Mouse (Mus musculus) urinary bladder, adult 18-20 months (tissue): Measurements from ENCODE around the gene Scn3a.

Experiments
- DNase-seq, 2 experiments: peaks; one replicate each; pipeline ENCODE4 v3.0.0; 2022; ENCODE audit warnings: low spot score in 2 of 2, mixed read lengths in 2 of 2

The Scn3a gene

DNA sequence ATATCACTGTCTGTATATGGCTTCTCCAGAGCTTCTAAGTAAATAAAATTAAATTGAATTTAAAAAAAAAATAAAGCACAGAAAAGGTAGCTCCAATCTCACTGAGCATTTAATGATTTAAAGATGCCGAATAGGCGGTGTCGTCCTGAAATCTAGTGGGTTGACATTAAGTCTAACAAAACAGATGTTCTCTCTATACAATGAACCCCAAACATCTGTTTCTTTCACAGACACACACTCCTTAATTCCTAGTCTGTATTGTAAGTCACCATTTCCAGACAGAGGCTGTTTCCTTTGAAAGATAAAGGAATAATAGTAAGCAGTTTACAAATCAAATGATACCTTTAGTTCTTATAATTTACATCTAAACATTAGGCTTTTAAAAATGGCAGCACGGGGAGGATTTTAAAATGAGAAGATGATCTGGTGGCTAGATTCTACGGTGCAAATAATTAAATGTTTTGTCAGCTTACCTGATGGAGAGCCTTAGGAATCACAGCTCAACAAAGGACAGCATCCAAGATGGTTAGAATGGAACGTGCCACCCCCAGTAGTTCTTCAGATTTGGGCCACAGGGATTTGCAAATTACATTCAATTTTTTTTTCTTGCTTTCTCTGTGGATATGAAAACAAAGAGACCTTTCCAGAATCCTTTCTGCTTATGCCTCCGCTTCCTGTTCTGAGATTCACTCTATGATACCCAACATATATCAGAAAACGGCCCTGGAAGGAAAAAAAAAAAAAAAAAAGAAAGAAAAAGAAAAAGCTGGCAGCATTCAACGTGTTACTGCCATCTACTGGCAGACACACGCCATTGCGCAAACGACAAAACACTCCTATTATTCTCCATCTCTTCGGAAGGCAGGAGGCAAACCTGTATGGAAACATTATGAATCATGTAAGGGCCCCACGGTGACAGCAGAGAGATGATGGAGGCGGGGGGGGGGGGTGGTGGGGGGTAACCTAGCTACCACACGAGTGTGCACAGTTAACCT, at the start of gene Scn3a:
TSS of gene Scn3a (minus strand) at position 835 of the 995 bp plus-strand sequence.
- DNase-seq: peak in 1 of 2 experiments; percentile 8

DNA sequence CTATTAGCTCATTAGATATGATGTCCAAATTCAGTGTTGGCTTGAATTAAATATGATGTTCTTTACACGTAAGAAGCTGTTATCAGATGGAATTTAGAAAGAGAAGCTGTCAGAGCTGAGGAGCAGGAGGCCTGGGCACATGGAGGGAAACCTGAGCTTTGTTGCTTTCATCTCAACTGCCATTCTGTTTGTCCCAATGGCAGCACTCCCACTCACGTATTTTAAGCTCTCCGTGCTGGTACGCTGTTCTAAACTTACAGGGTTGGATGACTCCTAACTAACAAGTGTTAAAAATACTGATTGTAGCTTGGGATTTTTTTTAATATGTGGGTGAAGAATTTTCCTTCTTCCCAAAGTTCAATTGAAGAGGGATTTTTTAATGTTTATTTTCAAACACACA, 44.5 kb upstream of the Scn3a start:
- no peak for DNase-seq

DNA sequence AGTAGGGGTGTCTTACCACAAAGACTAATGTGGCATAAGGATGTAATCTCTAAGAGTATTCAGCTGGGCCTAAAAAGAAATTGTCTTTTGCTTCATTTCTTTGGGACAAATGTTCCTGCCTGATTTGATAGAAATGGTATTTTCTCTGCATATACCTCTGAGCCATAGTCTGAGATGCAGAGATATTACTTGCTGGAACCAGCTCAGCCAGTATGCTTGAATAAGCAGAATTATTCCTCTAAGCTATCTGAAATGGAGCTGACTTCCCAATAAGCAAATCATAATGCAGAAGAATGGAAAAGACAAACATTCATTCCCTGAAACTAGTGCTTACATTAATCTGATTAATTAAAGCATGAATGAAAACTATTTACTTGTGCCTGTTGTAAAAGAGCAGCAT, 40.4 kb upstream of the Scn3a start:
- DNase-seq: no peak

DNA sequence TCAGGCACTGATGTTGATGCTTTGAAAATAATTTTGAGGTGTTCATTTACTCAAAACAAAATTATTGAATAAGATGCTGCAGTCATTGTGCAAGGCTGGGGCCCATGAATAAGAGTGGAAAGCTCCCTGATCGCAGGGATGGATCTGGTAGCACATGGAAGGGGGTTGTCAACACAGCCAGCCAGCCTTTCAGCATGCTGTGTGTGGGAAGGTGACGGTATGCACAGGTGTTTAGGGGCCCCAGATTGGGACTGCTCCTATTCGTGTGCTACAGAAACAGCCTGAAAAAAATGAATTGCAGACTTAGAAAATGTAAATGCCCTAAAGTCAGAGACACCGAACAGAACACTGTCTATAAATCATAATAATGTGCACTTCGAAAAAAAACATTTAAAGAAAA, 20.3 kb upstream of the Scn3a start:
- DNase-seq: no peak

DNA sequence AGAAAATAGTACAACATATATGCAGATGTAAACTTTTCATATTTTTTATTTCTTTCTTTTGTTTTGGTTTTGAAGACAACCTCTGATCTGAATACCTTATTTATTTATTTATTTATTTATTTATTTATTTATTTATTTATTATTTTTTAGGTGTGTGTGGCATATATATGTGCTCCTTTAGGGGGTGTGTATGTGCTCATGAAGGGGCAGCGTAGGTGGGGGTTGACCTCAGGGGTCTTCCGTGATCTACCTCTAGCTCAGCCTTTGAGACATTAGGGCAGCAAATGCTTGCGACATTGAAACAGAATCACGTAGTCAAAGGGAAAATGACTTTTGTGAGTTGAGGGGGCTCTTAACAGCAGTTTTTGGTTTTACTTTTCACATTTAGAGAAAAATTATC, 498 bp upstream of the Scn3a start:
- no peak for DNase-seq

DNA sequence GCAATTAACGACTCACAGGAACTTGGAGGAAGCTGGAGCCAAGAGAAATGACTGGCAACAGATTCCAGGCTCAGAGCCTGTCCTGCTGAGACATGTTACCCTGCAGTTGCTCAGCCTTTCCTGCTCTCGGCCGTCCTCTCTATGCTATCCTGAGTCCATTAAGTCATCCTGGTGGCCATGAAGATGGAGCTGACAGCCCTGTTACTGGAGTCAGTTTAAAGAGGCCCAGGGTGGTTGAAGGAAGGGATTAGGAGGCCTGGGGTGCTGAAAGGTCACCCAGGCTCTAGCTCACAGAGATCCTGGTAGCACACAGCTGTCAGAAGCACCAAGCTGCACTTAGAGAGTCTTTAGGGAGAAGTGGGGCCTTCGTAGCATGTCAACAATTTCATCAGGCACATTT, 3.5 kb downstream of the Scn3a start:
- DNase-seq: no peak

DNA sequence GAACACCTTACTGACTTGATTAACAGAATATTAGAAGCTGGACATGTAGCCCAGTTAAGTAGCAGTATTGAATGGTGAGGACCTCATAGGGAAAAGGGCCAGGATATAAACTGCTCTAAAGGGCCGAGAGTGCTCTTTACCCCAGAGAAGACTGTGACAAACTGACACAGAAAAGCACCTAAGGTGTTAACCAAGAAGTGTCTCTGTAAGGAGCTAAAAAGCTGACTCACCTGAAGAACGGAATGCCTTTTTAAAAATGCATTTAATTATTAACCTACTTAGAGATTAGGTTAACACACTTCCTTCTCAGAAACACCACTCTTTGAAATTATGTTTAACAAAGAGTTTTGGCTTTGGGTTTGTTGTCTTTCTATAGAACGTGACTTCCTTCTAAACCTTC, 9.7 kb downstream of the Scn3a start:
- DNase-seq: no peak

DNA sequence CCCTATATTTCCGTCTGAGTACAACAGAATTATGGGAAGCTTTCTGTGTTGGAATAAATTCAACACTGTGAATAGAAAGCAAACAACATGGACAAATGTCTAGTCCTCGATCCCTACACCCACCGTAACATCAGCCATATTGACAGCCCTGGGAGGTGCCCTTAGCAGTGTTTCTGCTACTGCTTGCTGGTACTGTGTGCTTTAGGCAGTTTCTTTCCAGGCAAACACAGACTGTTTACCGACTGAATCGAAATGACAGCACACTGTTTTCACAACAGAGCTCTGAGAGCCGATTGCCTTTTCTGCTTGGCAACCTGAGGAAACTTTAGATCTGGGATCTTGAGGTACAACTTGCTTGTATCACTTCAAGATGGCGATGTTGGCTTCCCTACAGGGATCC, 12.8 kb downstream of the Scn3a start:
- no peak for DNase-seq

DNA sequence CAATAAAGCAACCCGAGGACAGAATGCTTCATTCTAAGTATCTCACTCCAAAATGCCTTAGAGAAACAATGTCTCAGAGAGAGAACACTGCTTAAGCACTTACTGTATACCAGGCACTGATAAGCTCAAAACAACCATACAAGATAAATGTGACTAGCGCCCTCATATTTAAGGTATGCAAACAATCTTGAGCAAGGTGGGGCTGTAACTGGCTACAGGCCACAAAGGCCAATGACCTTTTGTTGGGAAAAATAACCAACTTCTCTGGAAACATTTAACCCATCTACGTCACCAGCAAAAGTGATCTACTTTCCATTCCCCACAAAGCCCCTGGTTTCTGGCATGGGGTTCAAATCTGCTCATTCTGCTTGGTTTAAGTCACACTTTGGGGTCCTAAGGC, 14.0 kb downstream of the Scn3a start:
- DNase-seq: no peak

DNA sequence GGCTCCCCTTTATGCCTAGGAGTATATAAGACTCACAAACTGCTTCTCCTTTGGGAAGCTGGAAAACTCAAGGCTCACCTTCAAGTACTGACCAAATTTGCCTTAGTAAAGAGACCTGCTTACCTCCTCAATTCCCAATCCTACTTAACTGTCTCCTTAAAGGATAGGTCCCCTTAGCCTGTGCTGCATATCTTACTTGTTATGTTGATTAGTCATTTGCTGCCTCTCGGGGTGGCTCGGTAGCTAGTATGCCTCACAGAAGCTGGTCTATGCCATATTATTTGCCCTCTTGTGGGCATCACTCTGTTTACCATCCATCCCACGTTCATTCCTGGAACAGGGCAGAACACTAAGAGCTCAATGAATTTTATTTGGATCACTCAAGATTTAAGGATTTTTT, 14.7 kb downstream of the Scn3a start:
- no peak for DNase-seq

DNA sequence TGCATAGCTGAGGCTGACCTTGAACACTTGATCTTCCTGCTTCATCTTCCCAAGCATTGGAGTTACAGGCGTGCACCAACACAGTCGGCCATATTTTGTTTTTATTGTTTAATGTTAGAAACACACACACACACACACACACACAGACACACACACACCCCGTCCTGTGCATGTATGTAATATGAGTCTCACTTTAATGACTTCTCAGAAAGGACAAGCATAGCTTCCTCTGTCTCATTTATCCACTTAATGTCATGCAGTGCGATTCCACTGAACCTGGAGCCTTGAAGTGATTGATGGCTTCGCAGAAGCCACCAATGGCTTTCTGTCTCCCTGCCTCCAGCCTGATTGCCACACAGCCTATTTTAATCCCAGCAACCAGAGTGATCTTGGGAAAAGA, 15.2 kb downstream of the Scn3a start:
- no peak for DNase-seq

DNA sequence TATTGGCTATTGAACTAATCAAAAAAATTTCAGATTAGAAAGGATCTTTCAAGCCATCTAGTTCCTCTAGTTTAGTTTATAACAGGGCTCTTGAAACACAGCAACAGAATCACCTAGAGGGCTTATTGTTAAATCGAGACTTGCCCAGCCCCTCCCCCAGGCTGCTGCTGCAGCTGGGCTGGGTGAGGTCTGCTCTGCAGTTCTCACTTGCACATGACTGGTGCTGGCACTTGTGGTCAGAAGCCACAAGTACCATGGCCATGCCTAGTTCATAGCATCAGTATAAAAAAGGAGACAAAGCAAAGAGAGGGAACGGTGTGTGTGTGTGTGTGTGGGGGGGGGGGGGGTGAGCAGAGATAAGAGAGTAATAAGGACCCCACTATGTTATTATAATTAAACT, 15.7 kb downstream of the Scn3a start:
- no peak for DNase-seq

DNA sequence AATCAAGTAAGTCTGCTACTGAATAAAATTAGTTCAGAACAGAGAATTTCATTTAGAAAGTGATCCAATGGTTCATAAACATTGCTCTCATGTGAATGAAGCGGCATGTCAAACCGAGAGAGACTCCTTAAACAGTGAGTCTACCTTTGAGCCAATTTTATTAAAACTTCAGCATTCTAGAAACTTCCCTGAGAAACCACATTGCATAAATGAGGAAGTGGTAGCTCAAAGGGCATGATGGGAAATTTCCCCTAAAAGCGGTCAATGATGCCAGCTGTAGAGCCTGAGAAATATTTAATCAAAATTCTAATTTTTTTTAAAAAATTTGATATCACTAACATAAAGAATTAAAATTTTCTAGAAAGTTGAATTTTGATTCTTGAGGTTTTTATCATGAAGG, 16.9 kb downstream of the Scn3a start:
- no peak for DNase-seq

DNA sequence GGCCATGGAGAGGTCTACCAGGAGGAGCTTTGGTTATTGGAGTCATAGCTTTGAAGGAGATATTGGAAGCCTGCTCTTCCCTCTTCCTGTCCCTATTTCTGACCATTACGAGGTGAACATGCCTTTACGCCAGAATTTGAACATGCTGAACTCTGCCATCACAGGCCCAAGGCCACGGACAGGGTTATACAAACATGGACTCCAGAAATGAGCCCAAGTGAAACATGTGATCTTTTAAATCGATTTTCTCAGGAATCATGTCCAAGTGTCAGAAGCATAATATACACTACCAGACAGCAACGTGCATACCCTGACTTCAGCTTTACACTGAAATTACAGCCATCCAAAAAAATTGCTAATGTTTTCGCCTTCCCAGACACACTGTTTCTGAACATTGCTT, 18.8 kb downstream of the Scn3a start:
- no peak for DNase-seq

DNA sequence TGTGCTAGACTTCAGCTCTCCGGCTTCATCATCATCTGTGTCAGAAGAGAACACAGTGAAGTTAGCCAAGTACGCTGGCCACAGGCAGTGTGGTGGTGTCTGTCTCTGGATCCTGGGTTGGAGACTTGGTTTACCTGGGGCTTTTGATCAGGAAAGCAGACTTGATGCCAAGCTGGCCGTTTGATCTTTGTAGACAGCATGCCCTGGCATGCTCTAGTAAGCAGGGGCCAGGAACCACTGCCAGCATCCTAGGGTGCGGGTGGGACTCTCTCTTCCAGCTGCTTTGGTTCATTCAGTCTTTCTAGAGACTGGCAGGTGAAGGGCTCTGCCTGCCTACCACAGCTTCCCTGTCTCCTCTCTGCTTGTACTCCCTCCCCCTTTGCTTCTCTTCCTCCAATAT, 20.1 kb downstream of the Scn3a start:
- DNase-seq: no peak

DNA sequence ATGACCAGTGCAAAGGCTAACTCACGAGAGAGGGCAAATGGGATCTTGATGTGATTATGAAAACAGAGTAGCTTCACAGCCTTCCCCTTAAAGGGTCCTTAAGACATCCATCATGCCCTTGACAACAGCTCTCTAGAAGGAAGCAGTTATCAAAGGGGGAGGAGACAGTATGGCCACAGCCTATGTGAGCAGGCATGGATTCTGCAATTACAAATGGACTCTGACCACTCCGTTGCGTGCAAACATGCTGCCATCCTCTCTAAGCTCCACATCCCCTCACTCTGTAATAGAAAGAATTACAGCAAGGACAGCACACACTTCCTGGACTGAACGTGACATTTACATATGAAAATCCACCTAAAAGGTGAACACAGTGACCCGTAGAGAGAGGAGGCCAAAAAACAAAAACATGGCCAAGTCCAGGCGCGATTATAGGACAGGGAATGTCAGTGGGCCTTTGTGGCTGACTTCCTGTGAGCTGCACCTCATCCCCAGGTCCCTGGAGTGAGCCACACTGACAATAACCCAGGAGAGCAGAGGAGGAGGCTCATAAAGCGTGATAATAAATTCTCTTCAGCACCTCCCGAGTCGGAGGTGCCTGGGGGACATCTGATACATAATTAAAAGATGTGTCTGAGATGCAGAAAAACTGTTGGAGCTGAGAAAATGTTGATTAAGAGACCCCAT, 24.4 kb downstream of the Scn3a start:
- DNase-seq: no peak

DNA sequence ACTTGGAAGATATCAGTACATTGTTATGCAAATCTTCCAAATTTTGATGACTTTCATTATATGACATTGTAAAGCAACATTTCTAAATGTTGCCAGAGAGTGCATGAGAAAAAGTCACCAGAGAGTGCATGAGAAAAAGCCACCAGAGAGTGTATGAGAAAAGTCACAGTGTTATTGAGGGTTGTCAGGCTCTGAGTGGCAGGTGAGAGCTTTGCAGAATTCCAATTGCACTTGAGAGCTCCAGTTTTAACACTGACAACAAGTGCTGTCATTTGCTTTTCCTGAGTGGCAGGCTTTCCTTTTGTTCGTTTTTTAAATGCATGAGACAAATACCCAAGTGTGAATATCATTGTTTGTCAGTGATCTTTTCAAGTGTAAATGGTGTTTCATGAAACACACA, 25.6 kb downstream of the Scn3a start:
- DNase-seq: no peak

DNA sequence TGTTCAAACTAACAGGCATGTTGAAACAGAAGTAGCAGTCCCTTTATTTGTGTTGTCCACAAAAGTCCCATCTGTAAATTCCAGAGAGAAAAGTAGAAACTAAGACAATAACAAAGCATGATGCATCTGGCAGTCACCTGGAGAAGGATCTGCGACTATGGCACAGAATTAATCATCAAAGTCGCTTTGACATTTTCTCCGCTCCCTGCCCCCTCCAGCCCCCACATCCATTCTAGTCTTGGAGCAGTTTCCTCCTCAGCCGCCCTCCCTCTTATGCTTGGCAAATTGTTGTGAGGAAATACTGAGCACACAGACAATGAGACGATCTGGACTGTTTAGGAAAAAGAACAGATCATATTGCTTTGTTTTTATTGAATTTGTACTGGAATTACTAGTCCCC, 29.0 kb downstream of the Scn3a start:
- DNase-seq: no peak

DNA sequence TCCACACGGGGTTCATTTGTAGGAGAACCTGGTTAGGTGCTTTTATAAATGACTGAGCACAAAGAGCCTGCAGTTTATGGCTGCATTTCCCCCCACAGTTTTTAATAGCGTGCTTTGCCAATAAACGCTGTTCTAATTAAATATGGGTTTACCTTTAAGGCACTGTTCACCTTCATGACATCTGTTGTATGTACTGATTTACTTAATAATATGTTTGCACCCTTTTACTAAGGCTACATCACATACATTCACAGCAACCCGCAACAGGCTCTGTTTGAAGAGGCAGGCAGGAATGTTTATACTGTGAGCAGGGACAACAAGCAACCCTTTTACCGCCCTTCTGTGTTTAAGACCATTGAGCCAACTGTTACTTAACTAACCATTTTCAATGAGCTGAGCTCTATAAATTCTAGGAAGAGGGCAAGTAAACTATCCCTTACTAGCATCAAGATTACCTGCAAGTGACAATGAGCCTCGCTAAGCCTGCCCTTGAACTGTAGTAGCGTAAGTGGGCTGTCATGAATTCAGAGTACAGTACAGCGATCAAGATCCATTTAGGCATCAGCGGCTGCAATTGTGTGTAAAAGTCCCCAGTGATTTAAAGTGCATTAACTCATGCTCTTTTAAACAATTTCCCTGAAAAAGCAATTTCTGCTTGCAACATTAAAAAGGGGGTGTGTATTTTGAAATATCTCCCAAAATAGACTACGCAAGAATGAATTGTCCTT, 35.1 kb downstream of the Scn3a start:
- DNase-seq: no peak

DNA sequence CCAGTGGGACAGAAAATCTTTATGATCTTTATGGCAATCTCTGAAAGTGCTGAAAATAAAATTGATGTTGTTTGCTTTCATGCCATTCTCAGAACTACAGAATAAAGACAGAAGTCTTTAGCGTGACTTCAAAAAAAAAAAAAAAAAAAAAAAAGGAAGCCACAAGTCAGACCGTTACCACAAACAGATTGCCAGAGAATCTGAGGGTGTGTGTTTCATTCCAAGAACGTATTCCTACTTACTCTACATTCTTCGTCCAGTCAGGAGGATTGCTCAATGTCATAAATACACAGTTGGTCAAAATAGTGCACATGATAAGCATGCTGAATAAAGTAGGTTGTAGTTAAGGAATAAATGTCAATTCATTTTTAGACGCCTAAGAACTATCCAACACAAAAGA, 38.3 kb downstream of the Scn3a start:
- DNase-seq: no peak

DNA sequence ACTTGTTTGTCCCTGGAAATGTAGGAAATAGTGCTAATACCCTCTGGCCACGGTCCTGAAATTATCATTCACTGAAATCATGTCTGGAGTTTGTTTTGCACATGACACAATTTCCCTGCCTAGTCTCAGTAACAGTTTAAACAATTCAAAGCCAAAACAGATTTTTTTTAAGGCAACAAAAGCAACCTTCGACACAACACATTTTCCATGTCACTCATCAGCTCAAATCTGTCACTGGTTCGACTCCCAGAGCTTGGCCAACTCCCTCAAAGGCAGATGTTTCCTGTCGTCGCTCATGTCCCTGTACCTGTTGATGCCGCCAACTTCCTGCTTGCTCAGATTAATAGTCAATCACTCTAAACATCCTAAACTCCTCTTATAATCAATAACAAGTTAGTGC, 50.7 kb downstream of the Scn3a start:
- DNase-seq: no peak

DNA sequence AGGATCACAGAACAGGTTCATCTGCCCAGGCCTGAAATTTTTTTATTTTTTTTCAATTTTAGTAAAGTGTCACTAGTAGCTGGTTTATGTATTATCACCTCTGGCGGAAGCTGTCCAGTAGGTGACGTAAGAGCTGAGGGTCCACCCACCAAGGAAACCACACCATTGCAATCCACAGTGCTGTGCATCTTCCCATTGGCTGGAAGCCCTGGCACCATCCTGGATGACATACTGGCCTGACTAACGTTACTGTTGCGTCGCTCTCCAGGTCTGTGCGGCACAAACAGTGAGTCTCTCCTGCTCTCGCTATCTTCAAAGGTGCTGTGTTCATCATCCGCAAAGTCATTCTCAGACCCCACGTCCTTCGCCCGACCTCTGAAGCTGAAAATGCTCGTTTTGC, 59.2 kb downstream of the Scn3a start:
- DNase-seq: no peak

DNA sequence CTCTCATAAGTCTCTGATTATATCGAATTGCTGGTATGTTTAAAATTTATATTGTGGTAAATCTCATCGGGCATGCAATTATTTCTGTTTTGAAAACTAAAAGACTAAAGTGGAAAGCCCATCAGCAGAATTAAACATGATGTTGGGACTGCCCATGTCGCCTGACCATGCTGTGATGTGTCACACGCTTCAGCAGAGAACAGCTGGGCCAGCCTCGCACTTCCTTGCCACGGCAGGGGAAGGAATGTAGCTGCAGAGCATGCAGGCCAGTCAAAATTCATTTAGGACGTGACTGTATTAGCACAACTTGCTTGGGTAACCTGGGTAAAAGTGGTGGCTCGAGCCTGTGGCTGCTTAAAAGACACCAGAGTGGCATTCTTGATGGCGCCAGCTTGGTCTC, 77.0 kb downstream of the Scn3a start:
- no peak for DNase-seq
